Mouse (Mus musculus): ENCODE measurements at regions not wholly inside any gene's neighbourhood (a gene's known extent, or its start where the extent isn't known, plus 50 kb on each side); places are given as distances from the start of the nearest gene placed in this dataset.
"Not testable (repeated sequence)": the region's sequence is repeated elsewhere in the genome, so short reads cannot be mapped to it uniquely, and the experiment has no call there.

- no peak for ATAC-seq (ENCODE audit: insufficient number of reproducible peaks, low FRiP score, low TSS enrichment)
Measured at GRCm38 (mm10) chr6:66381279-66381934, 153.8 kb upstream of the Mad2l1 start.

- no peak for ATAC-seq (ENCODE audit: insufficient number of reproducible peaks, low FRiP score, low TSS enrichment)
Measured at GRCm38 (mm10) chr6:66382347-66383010, 152.7 kb upstream of the Mad2l1 start.

GRCm38 (mm10) chr6:66395147-66395546, 140.0 kb upstream of the Mad2l1 start:
- ATAC-seq (ENCODE audit: insufficient number of reproducible peaks, low FRiP score, low TSS enrichment), result no peak

GRCm38 (mm10) chr6:66397411-66397810, 137.8 kb upstream of the Mad2l1 start:
- ATAC-seq (ENCODE audit: insufficient number of reproducible peaks, low FRiP score, low TSS enrichment), result no peak

- no peak for ATAC-seq (ENCODE audit: insufficient number of reproducible peaks, low FRiP score, low TSS enrichment)
Measured at GRCm38 (mm10) chr6:66398674-66399073, 136.5 kb upstream of the Mad2l1 start.

GRCm38 (mm10) chr6:66399091-66399755, 136.0 kb upstream of the Mad2l1 start:
- ATAC-seq (ENCODE audit: insufficient number of reproducible peaks, low FRiP score, low TSS enrichment), result no peak

GRCm38 (mm10) chr6:66401468-66401867, 133.7 kb upstream of the Mad2l1 start:
- ATAC-seq (ENCODE audit: insufficient number of reproducible peaks, low FRiP score, low TSS enrichment), result no peak

- ATAC-seq (ENCODE audit: insufficient number of reproducible peaks, low FRiP score, low TSS enrichment), result no peak
Measured at GRCm38 (mm10) chr6:66401868-66402440, 133.2 kb upstream of the Mad2l1 start.

- no peak for ATAC-seq (ENCODE audit: insufficient number of reproducible peaks, low FRiP score, low TSS enrichment)
Measured at GRCm38 (mm10) chr6:66414822-66415221, 120.4 kb upstream of the Mad2l1 start.

GRCm38 (mm10) chr6:66419452-66420041, 115.6 kb upstream of the Mad2l1 start:
- ATAC-seq (ENCODE audit: insufficient number of reproducible peaks, low FRiP score, low TSS enrichment), result no peak

GRCm38 (mm10) chr6:66428370-66428769, 106.8 kb upstream of the Mad2l1 start:
- ATAC-seq (ENCODE audit: insufficient number of reproducible peaks, low FRiP score, low TSS enrichment), result no peak

GRCm38 (mm10) chr6:66450408-66450807, 84.8 kb upstream of the Mad2l1 start:
- not testable (repeated sequence) for ATAC-seq (ENCODE audit: insufficient number of reproducible peaks, low FRiP score, low TSS enrichment)

GRCm38 (mm10) chr6:66458172-66458571, 77.0 kb upstream of the Mad2l1 start:
- ATAC-seq (ENCODE audit: insufficient number of reproducible peaks, low FRiP score, low TSS enrichment), result no peak

- ATAC-seq (ENCODE audit: insufficient number of reproducible peaks, low FRiP score, low TSS enrichment), result no peak
Measured at GRCm38 (mm10) chr6:66464540-66464939, 70.7 kb upstream of the Mad2l1 start.

GRCm38 (mm10) chr6:66465137-66465853, 69.9 kb upstream of the Mad2l1 start:
- ATAC-seq (ENCODE audit: insufficient number of reproducible peaks, low FRiP score, low TSS enrichment), result no peak

GRCm38 (mm10) chr6:66466757-66467156, 68.4 kb upstream of the Mad2l1 start:
- no peak for ATAC-seq (ENCODE audit: insufficient number of reproducible peaks, low FRiP score, low TSS enrichment)

- ATAC-seq (ENCODE audit: insufficient number of reproducible peaks, low FRiP score, low TSS enrichment), result no peak
Measured at GRCm38 (mm10) chr6:66470627-66471249, 64.5 kb upstream of the Mad2l1 start.

GRCm38 (mm10) chr6:66471786-66472185, 63.4 kb upstream of the Mad2l1 start:
- no peak for ATAC-seq (ENCODE audit: insufficient number of reproducible peaks, low FRiP score, low TSS enrichment)

GRCm38 (mm10) chr6:66472697-66473096, 62.5 kb upstream of the Mad2l1 start:
- ATAC-seq (ENCODE audit: insufficient number of reproducible peaks, low FRiP score, low TSS enrichment), result no peak

- ATAC-seq (ENCODE audit: insufficient number of reproducible peaks, low FRiP score, low TSS enrichment), result no peak
Measured at GRCm38 (mm10) chr6:66477575-66477974, 57.6 kb upstream of the Mad2l1 start.

Measured in cerebellum, adult (tissue).